Mouse (Mus musculus): Measurements from ENCODE around the gene Srrm2.

GRCm38 (mm10) chr17:23806867-23807266 is 16.5 kb downstream of the Srrm2 start:
- TF ChIP-seq CTCF (IDR thresholded peaks at IDR 0.05; ENCODE audit: low read depth) (peak; percentile 24; the same call in 1 of the 2 replicates), EP300 (IDR thresholded peaks at IDR 0.05; ENCODE audit: low read depth) (no peak)

All from liver, postnatal 0 days (tissue).